Mouse (Mus musculus) ES-CJ7 (cell line): ENCODE results near the gene Synpo2l.
"Not testable (repeated sequence)": the region's sequence is repeated elsewhere in the genome, so short reads cannot be mapped to it uniquely, and the experiment has no call there.

Experiments used
- DNase-seq: peaks from one replicate; pipeline ENCODE4 v3.0.0; 2011; ENCODE audit warnings: low read depth, low spot score

Synpo2l gene

DNA sequence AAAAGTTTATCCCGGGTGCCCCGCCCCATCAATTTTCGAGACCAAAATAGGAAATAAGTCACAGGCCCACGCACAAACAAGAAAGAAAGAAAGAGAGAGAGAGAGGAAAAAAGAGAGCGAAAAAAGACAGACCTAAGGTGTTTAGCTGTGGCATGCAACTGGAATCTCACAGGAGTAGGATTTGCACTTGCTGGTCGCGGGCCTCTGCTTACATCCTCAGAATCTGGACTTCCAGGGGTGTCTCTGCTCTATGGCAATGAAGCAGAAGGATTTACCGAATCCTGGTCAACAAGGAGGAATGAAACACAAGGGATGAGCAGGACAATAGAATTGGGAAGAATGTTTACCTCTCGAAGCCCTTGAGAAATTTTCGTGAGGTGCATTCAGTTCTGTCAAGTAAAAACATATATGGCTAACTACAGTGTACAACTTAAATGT lies 26.7 kb downstream of the Synpo2l start:
- peak; percentile 39 for DNase-seq

DNA sequence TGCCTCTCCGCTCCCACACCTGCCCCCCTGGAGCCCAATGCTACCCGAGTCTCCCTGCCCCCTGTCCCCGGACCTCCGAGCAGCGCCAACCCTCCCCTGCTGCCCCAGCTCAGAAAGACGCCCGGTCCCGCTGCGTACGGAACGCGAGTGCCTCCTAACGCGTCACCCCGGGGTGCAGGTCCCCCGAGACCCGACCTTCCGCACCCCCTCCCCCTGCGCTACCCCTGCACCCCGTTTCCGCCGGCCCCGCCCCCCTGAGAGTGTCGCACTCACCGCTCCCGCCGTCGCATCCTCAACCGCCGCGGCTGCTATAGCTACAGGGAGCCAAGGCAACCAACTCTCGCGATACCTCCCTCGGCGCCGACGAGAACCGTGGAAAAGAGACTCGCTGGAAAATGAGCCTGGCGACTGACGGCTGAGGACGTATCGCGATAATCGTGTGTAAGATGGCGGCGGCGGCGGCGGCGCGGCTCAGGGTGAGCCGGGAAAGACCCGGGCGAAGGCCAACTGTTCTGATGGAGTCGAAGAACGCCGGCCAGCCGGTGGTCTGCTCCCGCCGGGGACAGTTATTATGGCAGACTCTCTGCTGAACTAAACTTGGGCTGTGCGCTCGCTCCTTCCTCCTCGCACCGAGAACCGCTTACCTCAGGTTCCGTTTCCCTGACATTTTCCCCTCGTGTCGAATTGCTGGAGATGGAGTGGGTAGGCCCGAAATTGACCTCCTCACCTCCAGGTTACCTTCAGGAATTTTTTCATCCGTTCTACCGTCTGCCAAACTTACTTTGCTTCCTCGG lies 27.3 kb downstream of the Synpo2l start, which contains the start of gene Usp54:
Gene Usp54, minus strand, starts transcription at position 420 of the 794 bp plus-strand sequence.
- peak; percentile 99 for DNase-seq

DNA sequence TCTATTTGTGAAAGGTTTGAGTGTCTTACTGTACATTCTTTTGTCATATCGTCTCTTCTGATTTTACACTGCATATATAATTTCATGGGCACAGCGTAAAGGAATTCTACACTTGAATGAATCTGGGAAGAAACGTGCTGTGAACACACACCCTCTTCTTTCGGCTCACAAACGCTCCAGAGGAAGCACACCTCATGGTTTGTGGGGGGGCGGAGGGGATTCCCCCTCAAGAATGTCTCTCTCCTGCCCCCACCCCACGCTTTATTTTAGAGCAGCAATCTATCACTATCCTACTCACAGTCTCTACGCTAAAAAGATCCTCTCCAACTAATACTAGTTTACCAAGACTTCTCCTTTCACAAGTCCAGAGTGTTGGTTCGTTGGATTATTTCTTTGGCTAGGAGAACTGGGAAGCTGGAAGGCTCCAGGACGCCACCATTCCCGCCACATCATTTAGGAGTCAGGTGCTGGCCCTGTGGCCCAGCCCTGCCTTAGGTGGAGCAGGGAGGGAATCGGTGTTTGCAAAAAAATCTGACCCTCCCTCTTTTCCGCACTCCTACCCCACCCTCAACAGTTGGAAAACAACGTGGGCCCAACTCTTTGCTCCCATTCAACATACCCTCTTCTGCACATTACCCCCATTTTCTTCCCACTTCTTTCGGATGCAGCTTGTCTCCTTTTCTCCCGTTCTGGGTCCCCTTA lies 28.1 kb downstream of the Synpo2l start:
- DNase-seq: peak; percentile 84

DNA sequence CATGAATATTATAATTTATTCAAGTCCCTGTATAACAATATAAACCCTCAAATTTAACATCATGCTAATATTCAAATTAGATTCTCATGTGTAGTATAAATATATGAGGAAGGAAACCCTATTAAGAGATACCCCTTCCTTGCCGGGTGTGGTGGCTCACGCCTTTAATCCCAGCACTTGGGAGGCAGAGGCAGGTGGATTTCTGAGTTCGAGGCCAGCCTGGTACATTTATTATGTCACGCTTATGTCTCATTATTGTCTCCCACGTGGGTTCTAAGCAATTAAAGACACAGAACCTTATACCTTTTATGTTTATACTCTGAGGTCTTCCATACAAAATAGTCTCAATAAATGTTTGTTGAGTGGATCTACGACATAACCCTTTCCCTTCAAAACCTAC lies 29.5 kb downstream of the Synpo2l start:
- no peak for DNase-seq

DNA sequence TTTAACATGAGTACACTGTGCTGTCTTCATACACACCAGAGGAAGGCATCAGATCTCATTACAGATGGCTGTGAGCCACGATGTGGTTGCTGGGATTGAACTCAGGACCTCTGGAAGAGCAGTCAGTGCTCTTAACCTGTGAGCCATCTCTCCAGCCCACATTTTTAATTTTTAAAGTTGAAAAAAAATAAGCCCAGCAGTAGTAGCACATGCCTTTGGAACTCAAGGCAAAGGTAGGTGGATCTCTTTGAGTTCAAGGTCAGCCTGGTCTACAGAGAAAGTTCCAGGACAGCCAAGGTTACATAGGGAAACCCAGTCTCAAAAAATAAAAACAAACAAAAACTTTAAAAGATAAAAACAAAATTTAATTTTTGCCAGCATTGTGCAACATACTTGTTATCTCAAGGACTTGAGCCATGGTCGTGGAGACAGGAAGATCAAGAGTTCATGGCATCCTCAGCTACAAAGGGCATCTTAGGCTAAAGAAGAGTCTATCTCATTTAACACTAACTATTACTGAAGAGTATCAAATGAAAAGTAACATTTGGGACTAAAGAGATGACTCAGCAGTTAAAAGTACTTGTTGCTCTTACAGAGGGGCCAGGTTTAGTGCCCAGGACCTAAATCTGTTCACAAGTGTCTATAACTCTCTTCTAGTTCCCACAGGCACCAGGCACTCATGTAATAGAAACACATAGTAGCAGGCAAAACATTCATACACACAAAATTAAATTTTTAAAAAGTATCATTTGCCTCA lies 30.2 kb downstream of the Synpo2l start:
- no peak for DNase-seq

DNA sequence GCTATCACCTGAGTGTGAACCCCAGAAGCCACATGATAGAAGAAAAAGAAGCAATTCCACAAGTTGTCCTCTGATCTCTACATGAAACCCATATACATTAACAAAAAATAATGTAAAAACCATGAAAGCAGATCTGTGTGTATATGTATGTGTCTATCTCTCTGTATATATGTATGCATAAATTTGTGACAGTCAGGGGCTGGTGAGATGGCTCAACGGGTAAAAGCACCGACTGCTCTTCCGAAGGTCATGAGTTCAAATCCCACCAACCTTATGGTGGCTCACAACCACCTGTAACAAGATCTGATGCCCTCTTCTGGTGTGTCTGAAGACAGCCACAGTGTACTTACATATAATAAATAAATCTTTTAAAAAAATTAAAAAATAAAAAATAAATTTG lies 31.2 kb downstream of the Synpo2l start:
- DNase-seq: not testable (repeated sequence)

DNA sequence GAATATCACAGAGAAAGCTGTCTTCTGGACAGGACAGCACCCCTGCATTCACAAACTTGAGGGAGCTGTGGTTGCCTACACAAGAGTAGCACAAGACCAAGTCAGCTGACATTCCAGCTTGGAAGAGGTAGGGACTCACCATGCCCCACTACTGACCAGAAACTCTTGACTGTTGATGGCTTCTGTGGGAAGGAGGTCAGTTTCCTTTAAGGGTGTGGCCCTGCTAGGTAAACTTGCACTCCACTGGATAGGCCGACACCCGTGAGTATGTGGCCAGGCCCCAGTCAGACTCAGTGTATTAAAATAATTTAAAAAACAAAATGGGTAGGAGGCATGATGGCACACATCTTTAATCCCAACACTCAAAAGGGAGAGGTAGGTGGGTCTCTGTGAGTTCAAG lies 32.6 kb downstream of the Synpo2l start:
- no peak for DNase-seq

GRCm38 (mm10) chr14:20631253-20631652 lies 36.9 kb downstream of the Synpo2l start:
- no peak for DNase-seq

DNA sequence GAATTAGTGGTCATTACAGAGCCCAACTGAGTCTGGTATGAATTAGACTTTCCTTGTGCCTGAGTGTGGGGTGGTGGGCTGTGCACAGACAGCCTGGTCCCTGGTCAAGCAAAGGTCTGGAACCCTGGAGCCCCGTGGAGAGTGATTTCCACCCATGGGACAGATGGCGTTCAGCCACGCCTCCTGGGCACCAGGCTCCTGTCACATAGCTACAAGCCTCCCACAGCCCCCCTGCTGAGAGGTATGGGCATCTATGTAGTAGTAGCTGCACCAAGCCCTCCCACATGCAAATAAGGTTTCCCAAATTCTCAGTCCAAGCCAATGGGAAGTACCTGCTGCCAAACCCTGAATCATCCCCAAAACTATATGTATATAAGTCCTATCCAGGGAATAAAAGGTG lies 41.2 kb downstream of the Synpo2l start:
- DNase-seq: no peak

DNA sequence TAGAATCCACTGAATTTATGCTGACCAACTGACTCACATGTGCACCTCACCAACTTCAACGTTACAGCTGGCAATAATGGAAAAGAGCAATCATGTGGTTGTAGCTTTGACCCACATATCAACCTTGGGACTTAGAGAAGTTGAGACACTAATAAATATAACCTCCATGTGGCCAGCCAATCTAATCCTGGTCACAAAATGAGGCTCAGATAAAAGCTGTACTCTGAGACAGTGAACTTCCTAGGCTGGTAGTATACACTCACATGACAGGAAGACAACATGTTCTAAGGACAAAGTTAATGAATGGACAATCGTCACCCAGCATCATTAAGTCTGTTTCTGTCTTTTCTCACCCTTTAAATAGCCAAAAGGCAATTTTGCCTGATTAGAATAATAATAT lies 41.7 kb downstream of the Synpo2l start:
- DNase-seq: no peak

DNA sequence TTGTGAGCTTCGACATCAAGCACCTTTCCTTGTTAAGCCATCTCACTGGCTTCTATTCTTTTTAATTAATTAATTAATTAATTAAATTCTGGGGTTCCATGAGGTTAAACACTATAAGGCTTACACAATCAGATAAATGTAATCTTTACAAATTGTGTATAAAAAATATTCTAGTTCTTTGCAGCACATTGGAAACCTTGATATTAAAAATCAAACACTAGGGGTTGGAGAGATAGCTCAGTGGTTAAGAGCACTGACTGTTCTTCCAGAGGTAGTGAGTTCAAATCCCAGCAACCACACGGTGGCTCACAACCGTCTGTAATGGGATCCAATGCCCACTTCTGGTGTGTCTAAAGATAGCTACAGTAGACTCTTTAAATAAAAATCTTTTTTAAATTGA lies 45.2 kb downstream of the Synpo2l start:
- DNase-seq: no peak

- DNase-seq: no peak
These were observed 45.7 kb downstream of the Synpo2l start for GRCm38 (mm10) chr14:20622412-20622811.

DNA sequence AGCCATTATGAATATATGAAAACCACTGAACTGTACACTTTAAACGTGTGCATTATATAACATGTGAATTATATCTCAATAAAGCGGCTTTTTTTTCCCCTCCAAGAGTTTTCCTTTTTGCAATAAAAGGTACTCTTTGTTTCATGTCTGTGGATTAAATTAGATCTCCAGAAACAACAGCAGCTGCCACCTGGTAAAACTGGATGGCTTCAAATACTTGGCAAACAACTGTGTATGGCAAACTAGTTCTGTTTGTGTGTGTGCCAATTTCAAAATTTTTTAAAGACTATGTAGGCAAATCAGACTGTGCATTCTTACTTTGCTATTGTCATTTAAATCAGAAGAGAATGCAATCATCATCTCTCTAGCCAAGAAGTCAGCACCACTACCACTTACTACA lies 46.3 kb downstream of the Synpo2l start:
- DNase-seq: no peak

- no peak for DNase-seq
These were observed 49.0 kb downstream of the Synpo2l start for GRCm38 (mm10) chr14:20619131-20619530.

DNA sequence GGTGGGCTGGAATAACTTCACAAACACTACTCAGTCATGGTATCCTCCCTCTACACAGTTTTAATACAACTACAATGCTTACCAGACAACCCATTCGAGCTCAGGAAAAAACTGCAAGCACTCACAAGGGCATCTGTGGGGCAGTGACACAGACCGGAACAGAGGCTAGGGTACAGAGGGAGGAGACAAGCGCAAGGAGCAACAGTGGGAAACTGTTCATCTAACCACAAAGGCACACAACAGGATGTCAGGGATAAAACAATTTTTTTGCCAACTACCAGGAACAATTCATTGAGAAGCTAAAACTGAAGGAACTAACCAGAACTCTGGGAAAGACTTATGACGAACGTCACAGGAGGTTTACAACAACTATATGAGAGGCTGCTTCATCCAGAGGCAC lies 49.9 kb downstream of the Synpo2l start:
- DNase-seq: no peak

DNA sequence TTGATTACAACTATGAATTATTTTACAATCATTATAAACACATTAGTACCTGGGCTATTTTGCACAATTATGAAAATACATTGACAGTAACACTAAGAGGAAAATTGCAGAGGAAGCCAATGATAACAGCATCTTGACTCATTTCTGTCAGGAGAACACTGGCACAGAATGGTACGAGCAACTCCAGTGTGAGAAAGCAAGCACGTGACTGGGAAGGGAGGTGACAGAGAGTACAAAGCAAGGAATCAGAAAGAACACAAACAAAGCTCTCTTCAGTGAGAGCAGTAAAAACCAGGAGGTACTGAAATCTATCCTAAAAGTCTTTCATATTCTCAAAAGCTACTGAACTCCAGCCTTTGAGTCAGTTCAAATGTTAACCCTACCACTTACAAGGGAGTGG lies 51.7 kb downstream of the Synpo2l start:
- DNase-seq: no peak

DNA sequence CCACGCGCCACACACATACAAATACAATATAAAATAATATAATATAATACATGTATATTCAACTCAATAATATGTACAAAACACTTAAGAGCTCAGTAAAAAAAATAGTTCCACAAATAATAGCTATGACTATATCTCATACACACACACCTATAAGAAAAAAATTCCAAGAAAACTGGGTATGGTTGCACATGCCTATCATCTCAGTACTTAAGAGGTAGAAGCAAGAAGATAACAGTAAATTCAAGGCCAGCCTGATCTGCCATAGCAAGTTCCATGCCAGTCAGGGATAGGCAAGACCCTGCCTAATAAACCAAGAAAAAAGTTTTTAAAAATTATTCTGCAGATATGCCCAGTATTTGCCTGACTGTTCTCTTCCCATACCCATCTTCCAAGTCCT lies 53.1 kb downstream of the Synpo2l start:
- DNase-seq: no peak

DNA sequence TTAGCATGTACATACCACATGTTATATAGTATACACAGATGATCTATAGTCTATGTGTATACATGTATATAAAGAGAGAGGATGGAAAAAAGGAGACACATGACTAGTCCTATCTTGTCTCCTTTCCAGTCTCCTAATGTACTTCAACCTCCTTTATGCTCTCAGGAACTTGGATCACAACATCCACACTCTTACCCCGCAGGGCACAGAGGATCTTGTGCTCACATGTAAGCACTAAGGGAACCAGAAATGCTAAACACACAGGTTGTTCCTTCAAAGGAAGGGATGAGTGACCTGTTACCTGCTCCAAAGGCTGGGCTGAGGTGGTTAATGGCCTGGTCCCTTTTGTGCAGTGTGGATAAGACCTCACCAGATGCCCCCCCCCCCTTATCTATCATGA lies 55.3 kb downstream of the Synpo2l start:
- no peak for DNase-seq

- no peak for DNase-seq
These were observed 58.0 kb downstream of the Synpo2l start for GRCm38 (mm10) chr14:20610146-20610545.

- no peak for DNase-seq
These were observed 58.6 kb downstream of the Synpo2l start for GRCm38 (mm10) chr14:20609519-20609918.
